Mouse (Mus musculus) frontal cortex, postnatal 10 days (tissue): ENCODE measurements at regions not wholly inside any gene's neighbourhood (a gene's known extent, or its start where the extent isn't known, plus 50 kb on each side); places are given as distances from the start of the nearest gene placed in this dataset.
"Not testable (repeated sequence)": the region's sequence is repeated elsewhere in the genome, so short reads cannot be mapped to it uniquely, and the experiment has no call there.

Source experiments
- DNase-seq, 2 experiments: peaks; one replicate each; pipeline ENCODE4 v3.0.0; 2022; ENCODE audit warnings: low spot score in 2 of 2, mixed read lengths in 1 of 2

DNA sequence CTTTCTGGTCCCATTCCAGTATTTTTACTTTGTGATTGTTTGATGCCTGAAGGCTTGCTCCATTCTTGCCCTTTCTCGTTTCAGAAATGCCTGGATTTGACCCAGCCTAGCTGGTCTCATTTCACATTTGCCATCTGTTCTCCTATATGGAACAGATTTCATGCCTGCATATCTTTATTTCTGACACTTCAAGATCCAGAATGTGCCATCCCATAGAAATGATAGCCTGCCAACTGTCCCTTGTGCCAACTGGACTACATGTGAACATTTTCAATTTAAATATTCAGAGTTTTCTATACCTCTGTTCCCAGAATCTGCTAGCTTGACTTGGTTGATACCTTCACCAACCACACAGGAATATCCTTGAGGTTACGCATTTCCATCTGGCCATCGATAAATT, 669.0 kb downstream of the Fscb start:
- peak in 1 of 2 experiments; percentile 5 for DNase-seq

DNA sequence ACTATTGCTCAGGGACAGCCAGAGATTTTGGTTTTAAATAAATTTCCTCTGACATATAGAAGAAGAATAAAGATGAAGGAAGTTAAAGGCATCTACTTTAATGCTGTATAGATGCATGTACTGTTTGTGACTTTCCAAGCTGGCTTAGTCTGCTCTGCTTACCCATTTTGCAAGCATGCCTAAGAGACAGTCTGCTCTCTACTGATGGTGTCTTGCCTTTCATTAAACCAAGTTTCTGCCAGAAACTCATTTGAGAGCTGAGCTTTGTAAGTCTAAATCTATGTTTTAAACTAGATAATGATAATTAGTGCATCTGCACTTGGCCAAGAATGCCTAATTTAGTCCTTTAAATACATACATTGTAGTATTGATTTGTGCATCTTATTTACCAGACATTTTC, 670.5 kb downstream of the Fscb start:
- DNase-seq: no peak

DNA sequence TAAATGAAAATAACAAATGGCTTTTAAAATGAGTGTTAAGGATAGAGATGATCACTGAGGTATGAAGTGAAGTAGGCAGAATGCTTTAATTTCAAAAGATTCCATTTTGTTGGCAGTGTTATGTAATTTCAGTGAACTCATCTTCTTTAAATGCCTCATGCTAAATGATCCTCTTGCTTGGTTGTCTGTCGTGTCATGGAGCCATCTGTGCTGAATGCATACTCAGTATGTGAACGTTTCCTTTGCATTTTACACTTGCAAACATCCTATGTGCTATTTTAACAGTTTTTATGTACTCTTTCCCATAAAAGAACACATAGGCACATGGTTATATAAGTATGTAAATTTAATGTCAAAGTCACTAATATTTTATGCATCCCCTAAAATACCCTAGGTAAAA, 682.8 kb downstream of the Fscb start:
- DNase-seq: no peak

- DNase-seq: no peak
These were observed 696.6 kb downstream of the Fscb start for GRCm38 (mm10) chr12:63777874-63778273.

DNA sequence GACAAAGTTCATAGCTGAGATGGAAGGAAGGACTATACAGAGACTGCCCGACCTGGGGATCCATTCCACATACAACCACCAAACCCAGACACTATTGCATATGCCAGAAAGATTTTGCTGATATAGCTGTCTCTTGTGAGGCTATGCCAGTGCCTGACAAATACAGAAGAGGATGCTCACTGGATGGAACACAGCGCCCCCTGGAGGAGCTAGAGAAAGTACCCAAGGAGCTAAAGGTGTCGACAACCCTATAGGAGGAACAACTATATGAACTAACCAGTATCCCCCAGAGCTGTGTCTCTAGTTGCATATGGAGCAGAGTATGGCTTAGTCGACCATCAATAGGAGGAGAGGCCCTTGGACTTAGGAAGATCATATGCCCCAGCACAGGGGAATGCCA, 713.4 kb downstream of the Fscb start:
- DNase-seq: not testable (repeated sequence)
